Mouse (Mus musculus): ENCODE data around the gene Tmem203.

- TF ChIP-seq GATA1 (IDR thresholded peaks at IDR 0.05; ENCODE audit: borderline replicate concordance, low read length) (no peak), FLI1 (IDR thresholded peaks at IDR 0.05; ENCODE audit: low read length) (no peak)
Measured at GRCm38 (mm10) chr2:25290101-25290815, 35.0 kb downstream of the Tmem203 start.
